Mouse (Mus musculus): ENCODE measurements around the gene Dnase1l2.
"Not testable (repeated sequence)": the region's sequence is repeated elsewhere in the genome, so short reads cannot be mapped to it uniquely, and the experiment has no call there.

The Dnase1l2 gene

GRCm38 (mm10) chr17:24470701-24471527 lies 28.0 kb upstream of the Dnase1l2 start:
- peak; percentile 24 for DNase-seq

- DNase-seq = peak; percentile 99
These were observed 27.2 kb upstream of the Dnase1l2 start, which contains the start of the genes E4f1 and Pgp for GRCm38 (mm10) chr17:24469910-24470602. E4f1 (minus strand) TSS chr17:24470313. Pgp (plus strand) TSS chr17:24470392.

- DNase-seq = no peak
These were observed 26.5 kb upstream of the Dnase1l2 start for GRCm38 (mm10) chr17:24469336-24469909.

- DNase-seq = no peak
These were observed 25.8 kb upstream of the Dnase1l2 start for GRCm38 (mm10) chr17:24468636-24469246.

- no peak for DNase-seq
These were observed 20.6 kb upstream of the Dnase1l2 start for GRCm38 (mm10) chr17:24463374-24464133.

GRCm38 (mm10) chr17:24462932-24463331 lies 20.0 kb upstream of the Dnase1l2 start:
- no peak for DNase-seq

- no peak for DNase-seq
These were observed 18.7 kb upstream of the Dnase1l2 start for GRCm38 (mm10) chr17:24461580-24461979.

- DNase-seq = not testable (repeated sequence)
These were observed 12.8 kb upstream of the Dnase1l2 start for GRCm38 (mm10) chr17:24455523-24456206.

GRCm38 (mm10) chr17:24454756-24455522 lies 12.0 kb upstream of the Dnase1l2 start:
- DNase-seq = peak; percentile 99

GRCm38 (mm10) chr17:24454218-24454755 lies 11.4 kb upstream of the Dnase1l2 start:
- DNase-seq = no peak

GRCm38 (mm10) chr17:24453372-24453771 lies 10.5 kb upstream of the Dnase1l2 start:
- DNase-seq = no peak

- DNase-seq = no peak
These were observed 8.3 kb upstream of the Dnase1l2 start for GRCm38 (mm10) chr17:24451220-24451619.

- no peak for DNase-seq
These were observed 6.6 kb upstream of the Dnase1l2 start for GRCm38 (mm10) chr17:24449507-24449906.

GRCm38 (mm10) chr17:24446590-24446989 lies 3.7 kb upstream of the Dnase1l2 start:
- no peak for DNase-seq

- no peak for DNase-seq
These were observed 504 bp upstream of the Dnase1l2 start for GRCm38 (mm10) chr17:24443409-24443808.

GRCm38 (mm10) chr17:24442107-24442506 lies 798 bp downstream of the Dnase1l2 start:
- no peak for DNase-seq

GRCm38 (mm10) chr17:24441148-24441547 lies 1.8 kb downstream of the Dnase1l2 start:
- DNase-seq = no peak

- no peak for DNase-seq
These were observed 2.5 kb downstream of the Dnase1l2 start for GRCm38 (mm10) chr17:24440377-24440776.

GRCm38 (mm10) chr17:24437016-24437415 lies 5.9 kb downstream of the Dnase1l2 start:
- DNase-seq = peak; percentile 66

- peak; percentile 54 for DNase-seq
These were observed 13.5 kb downstream of the Dnase1l2 start for GRCm38 (mm10) chr17:24429201-24429983.

Data from kidney, adult 18-20 months (tissue).